Mouse (Mus musculus): ENCODE measurements around the gene Mnt.

GRCm38 (mm10) chr11:74820921-74821320 lies 9.8 kb upstream of the Mnt start:
- TF ChIP-seq POLR2A (IDR thresholded peaks at IDR 0.05; ENCODE audit: low read depth, low read length) (no peak), CTCF (IDR thresholded peaks at IDR 0.05; ENCODE audit: borderline replicate concordance, insufficient read depth, low read length) (no peak)

Data from embryonic fibroblast, embryonic 13.5 days (primary cell).